Mouse (Mus musculus) cerebellum, adult 2 months (tissue): ENCODE measurements at regions not wholly inside any gene's neighbourhood (a gene's known extent, or its start where the extent isn't known, plus 50 kb on each side); places are given as distances from the start of the nearest gene placed in this dataset.
"Not testable (repeated sequence)": the region's sequence is repeated elsewhere in the genome, so short reads cannot be mapped to it uniquely, and the experiment has no call there.

Experiments
- CTCF ChIP-seq: fragments of 200-500 bp; IDR thresholded peaks from 2 replicates; pipeline ENCODE4 v1.5.1; 2011; ENCODE audit warnings: low read depth, mild to moderate bottlenecking, control low read depth, low read length, moderate library complexity, borderline replicate concordance; ENCODE audit not compliant: insufficient read depth
- POLR2A ChIP-seq: fragments of 200-500 bp; IDR thresholded peaks from 2 replicates; pipeline ENCODE4 v1.6.1; 2011; ENCODE audit warnings: low read length, control low read depth, borderline replicate concordance; ENCODE audit not compliant: insufficient read depth

GRCm38 (mm10) chr10:130594046-130594734, 97.0 kb upstream of the Vmn2r87 start:
- TF ChIP-seq POLR2A, CTCF: not testable (repeated sequence)
